Mouse (Mus musculus): Measurements from ENCODE around the gene Gk. TPM values are rescaled to one million over a fixed set of nuclear protein-coding genes. Genes with fewer than 3 reads are reported as not detected.

Gene Gk
- polyA plus RNA-seq (2015; fragmentation: Nextera tagmentation; extraction: Ambion mirVana) = 17.4 and 17.8 TPM in 2 replicates

DNA sequence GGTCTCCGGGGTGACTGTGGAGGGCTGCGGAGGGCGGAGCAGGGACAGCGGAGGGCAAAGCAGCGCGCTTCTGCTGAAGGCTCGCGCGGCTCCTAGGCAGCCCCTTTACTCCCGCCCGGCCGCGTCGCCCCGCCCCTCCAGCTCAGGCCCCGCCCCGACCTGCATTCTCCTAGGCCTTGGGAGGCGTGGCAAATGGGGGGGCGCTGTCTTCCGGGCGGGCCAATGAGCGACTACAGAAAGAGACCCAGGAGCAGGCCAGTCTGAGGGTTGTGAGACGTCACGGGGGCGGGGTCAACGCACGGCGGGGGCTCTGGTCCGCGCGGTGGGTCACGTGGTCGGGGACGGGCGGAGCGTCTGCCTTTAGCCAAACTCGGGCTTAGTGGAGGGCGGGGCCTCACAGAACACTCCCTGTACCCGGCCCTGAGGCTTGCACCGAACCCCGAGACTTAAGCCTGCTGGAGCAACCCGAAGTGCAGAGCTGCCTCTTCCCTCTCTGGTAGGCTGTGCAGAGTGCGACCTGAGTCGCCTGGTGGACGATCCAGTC is at the start of gene Gk:
Gk (minus strand) TSS at position 276 of the 544 bp plus-strand sequence.
- no peaks in the 10 kb centered on the region for H3K27me3 ChIP-seq (ENCODE audit: control insufficient read depth, insufficient read depth, low read length)
- WGBS = 9% methylated on average over 21 of the region's 45 CpGs
- ATAC-seq (ENCODE audit: low FRiP score, low TSS enrichment) = peak; percentile 99

DNA sequence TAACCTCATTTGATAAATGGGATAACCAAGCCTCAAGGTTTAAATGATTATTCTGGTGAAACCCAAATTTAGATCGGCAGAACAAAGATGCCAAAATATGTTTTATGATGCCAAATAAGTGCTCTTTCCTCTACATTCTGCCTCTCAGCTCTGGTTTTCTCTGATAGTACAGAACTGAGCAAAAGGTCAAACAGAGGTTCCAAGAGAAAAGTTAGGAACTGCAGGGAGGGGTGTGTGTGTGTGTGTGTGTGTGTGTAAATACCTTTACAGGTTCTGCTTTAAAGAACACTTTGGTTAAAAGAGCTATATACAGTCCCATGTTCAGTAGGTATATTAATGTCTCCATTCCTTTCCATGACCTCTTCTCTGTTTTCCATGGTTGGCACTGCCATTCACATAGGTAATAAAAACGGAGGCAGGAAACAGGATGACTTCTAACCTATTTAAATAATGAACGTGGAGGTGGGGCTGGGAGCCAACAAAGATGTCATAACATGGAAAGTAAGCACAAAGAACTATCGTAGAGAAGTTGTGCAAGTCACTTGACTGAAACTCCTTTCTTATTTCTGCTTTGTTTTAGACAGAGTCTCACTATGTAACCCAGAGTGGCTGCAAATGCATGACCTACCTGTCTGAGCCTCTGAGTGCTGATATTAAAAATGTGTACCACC is 28.2 kb upstream of the Gk start:
- TF ChIP-seq CTCF (IDR thresholded peaks at IDR 0.05; ENCODE audit: low read depth) = no peak
- no peak for TF ChIP-seq EP300 (optimal IDR thresholded peaks at IDR 0.05)
- Histone ChIP-seq H3K9me3 (ENCODE audit: control insufficient read depth, low read length) (no peaks in the 10 kb centered on the region), H3K27me3 (ENCODE audit: control insufficient read depth, insufficient read depth, low read length) (no peaks in the 10 kb centered on the region), H3K4me1 (replicated peaks; ENCODE audit: control insufficient read depth, insufficient read depth) (no peaks in the 10 kb centered on the region), H3K9ac (ENCODE audit: low read length) (no peak overlapping the region), H3K27ac (replicated peaks) (no peak overlapping the region), H3K4me2 (replicated peaks; ENCODE audit: low read depth) (no peak overlapping the region), H3K36me3 (ENCODE audit: control insufficient read depth, insufficient read depth, low read length) (no peaks in the 10 kb centered on the region), H3K4me3 (ENCODE audit: low read depth, low read length) (no peak overlapping the region)
- DNase-seq (ENCODE audit: low spot score) = peak; percentile 25
- peak; percentile 73 for ATAC-seq (ENCODE audit: low FRiP score, low TSS enrichment)
- WGBS = 33% methylated on average over 4 of the region's 4 CpGs

More for the DNA sequence above, at the start of gene Gk:
- Histone ChIP-seq H3K4me2 (replicated peaks; ENCODE audit: low read depth) (peak within 1 kb of the TSS; percentile 59), H3K9me3 (ENCODE audit: control insufficient read depth, low read length) (no peaks in the 10 kb centered on the region), H3K9ac (ENCODE audit: low read length) (peak within 1 kb of the TSS; percentile 65), H3K4me3 (ENCODE audit: low read depth, low read length) (peak within 1 kb of the TSS; percentile 48), H3K27ac (replicated peaks) (peak within 1 kb of the TSS; percentile 91), H3K36me3 (ENCODE audit: control insufficient read depth, insufficient read depth, low read length) (no peaks in the 10 kb centered on the region), H3K4me1 (replicated peaks; ENCODE audit: control insufficient read depth, insufficient read depth) (no peaks in the 10 kb centered on the region)
- TF ChIP-seq CTCF (IDR thresholded peaks at IDR 0.05; ENCODE audit: low read depth) (peak; percentile 12; the same call in 1 of the 2 replicates), EP300 (optimal IDR thresholded peaks at IDR 0.05) (no peak)
- DNase-seq (ENCODE audit: low spot score) = peak; percentile 97

DNA sequence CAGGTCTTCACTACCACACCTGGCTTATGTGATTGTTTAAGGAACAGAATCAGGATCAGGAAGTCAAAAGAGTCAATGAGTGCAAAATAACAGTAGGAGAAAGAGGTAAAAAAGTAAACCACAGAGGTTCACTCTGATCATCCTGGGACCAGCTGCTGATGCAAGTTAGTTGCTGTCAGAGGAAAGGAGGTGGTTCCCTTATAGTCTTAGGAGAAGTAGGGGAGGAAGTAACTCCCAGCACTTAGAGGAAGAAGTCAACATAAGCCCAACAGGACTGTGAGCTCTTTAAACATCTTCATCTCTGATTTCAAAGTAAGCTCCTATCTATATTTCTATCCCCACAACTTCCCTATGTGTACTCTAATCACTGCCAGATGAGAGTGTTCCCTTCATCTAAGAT is 26.4 kb upstream of the Gk start:
- Histone ChIP-seq H3K9ac (ENCODE audit: low read length) (no peak overlapping the region), H3K4me3 (ENCODE audit: low read depth, low read length) (no peak overlapping the region), H3K36me3 (ENCODE audit: control insufficient read depth, insufficient read depth, low read length) (no peaks in the 10 kb centered on the region), H3K27me3 (ENCODE audit: control insufficient read depth, insufficient read depth, low read length) (no peaks in the 10 kb centered on the region), H3K9me3 (ENCODE audit: control insufficient read depth, low read length) (no peaks in the 10 kb centered on the region), H3K4me1 (replicated peaks; ENCODE audit: control insufficient read depth, insufficient read depth) (no peaks in the 10 kb centered on the region), H3K27ac (replicated peaks) (no peak overlapping the region), H3K4me2 (replicated peaks; ENCODE audit: low read depth) (no peak overlapping the region)
- ATAC-seq (ENCODE audit: low FRiP score, low TSS enrichment) (no peak), DNase-seq (ENCODE audit: low spot score) (no peak)
- TF ChIP-seq EP300 (optimal IDR thresholded peaks at IDR 0.05) = no peak
- no peak for TF ChIP-seq CTCF (IDR thresholded peaks at IDR 0.05; ENCODE audit: low read depth)

DNA sequence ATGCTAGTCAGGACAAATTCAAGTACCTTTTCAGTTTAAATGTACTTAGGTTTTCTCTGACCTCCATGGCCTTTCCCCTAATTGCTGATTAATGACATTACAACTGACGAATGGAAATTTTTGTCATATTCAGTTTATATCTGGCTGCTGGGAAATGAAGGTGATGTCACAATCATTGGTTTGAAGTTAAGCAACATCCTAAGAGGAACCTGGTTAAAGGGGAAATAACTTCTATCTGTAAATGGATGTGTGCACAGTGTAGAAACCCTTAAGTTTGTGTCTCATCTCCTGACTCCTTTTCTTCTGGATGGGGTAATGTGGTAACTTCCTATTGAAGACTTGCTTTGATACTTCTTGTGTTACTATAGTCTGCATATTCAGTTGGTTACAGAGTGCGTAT is 20.8 kb upstream of the Gk start:
- Histone ChIP-seq H3K4me3 (ENCODE audit: low read depth, low read length) (no peak overlapping the region), H3K27me3 (ENCODE audit: control insufficient read depth, insufficient read depth, low read length) (no peaks in the 10 kb centered on the region), H3K27ac (replicated peaks) (no peak overlapping the region), H3K9ac (ENCODE audit: low read length) (no peak overlapping the region), H3K4me1 (replicated peaks; ENCODE audit: control insufficient read depth, insufficient read depth) (no peaks in the 10 kb centered on the region), H3K9me3 (ENCODE audit: control insufficient read depth, low read length) (no peaks in the 10 kb centered on the region), H3K36me3 (ENCODE audit: control insufficient read depth, insufficient read depth, low read length) (no peaks in the 10 kb centered on the region), H3K4me2 (replicated peaks; ENCODE audit: low read depth) (no peak overlapping the region)
- 74% methylated on average over 2 of the region's 2 CpGs for WGBS
- TF ChIP-seq CTCF (IDR thresholded peaks at IDR 0.05; ENCODE audit: low read depth) = no peak
- no peak for TF ChIP-seq EP300 (optimal IDR thresholded peaks at IDR 0.05)
- ATAC-seq (ENCODE audit: low FRiP score, low TSS enrichment) = no peak
- no peak for DNase-seq (ENCODE audit: low spot score)

DNA sequence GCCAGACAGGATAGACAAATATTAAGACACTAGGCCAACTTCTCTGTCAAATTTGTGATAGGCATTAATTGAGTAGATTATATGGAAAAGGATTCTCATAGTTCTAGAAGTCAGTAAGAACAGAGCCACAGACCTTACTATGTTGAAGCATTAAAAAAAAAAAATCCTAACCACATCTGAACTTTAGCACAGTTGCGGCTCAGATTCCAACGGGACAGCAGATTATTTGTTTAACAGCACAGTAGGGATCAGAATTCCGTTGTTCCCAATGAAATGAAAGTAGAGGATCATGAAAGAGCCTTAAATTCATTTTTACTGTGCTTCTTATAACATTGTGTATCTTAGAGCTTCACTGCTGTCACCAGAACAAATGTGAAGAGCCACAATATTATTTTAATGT is 1.7 kb upstream of the Gk start:
- H3K36me3 ChIP-seq (ENCODE audit: control insufficient read depth, insufficient read depth, low read length) = no peaks in the 10 kb centered on the region
- H3K4me2 ChIP-seq (replicated peaks; ENCODE audit: low read depth) = no peak overlapping the region
- DNase-seq (ENCODE audit: low spot score) = no peak
- no peaks in the 10 kb centered on the region for H3K9me3 ChIP-seq (ENCODE audit: control insufficient read depth, low read length)
- ATAC-seq (ENCODE audit: low FRiP score, low TSS enrichment) = no peak
- no peaks in the 10 kb centered on the region for H3K27me3 ChIP-seq (ENCODE audit: control insufficient read depth, insufficient read depth, low read length)
- no peak overlapping the region for H3K4me3 ChIP-seq (ENCODE audit: low read depth, low read length)
- no peak overlapping the region for H3K9ac ChIP-seq (ENCODE audit: low read length)
- no peaks in the 10 kb centered on the region for H3K4me1 ChIP-seq (replicated peaks; ENCODE audit: control insufficient read depth, insufficient read depth)
- H3K27ac ChIP-seq (replicated peaks) = no peak overlapping the region
- 64% methylated on average over 3 of the region's 3 CpGs for WGBS
- no peak for TF ChIP-seq EP300 (optimal IDR thresholded peaks at IDR 0.05)
- no peak for TF ChIP-seq CTCF (IDR thresholded peaks at IDR 0.05; ENCODE audit: low read depth)

DNA sequence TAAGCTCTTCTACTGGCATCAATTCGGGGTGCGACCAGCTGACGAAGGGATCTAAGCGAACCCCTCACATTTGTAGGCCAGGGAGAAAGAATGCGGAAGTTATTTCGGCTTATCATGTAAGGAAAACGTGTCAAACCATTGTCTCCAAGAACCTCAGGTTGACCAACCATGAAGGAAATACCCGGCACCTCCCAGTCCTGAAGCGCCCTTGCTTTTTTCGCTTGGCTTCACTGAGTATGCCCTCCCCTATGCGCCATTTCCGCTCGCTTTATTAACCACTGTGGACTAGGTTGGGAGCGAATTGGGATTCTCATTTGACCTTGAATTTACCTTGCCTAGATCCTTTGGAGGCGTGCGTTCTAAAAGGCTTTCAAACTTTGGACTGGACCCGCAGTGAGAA is 522 bp upstream of the Gk start:
- DNase-seq (ENCODE audit: low spot score) (no peak), ATAC-seq (ENCODE audit: low FRiP score, low TSS enrichment) (peak; percentile 69)
- TF ChIP-seq CTCF (IDR thresholded peaks at IDR 0.05; ENCODE audit: low read depth) = no peak
- TF ChIP-seq EP300 (optimal IDR thresholded peaks at IDR 0.05) = no peak
- peak overlapping the region; percentile 49 for H3K4me2 ChIP-seq (replicated peaks; ENCODE audit: low read depth)
- no peaks in the 10 kb centered on the region for H3K4me1 ChIP-seq (replicated peaks; ENCODE audit: control insufficient read depth, insufficient read depth)
- peak overlapping the region; percentile 91 for H3K27ac ChIP-seq (replicated peaks)
- no peaks in the 10 kb centered on the region for H3K36me3 ChIP-seq (ENCODE audit: control insufficient read depth, insufficient read depth, low read length)
- H3K9ac ChIP-seq (ENCODE audit: low read length) = peak overlapping the region; percentile 65
- no peaks in the 10 kb centered on the region for H3K9me3 ChIP-seq (ENCODE audit: control insufficient read depth, low read length)
- peak overlapping the region; percentile 44 for H3K4me3 ChIP-seq (ENCODE audit: low read depth, low read length)
- no peaks in the 10 kb centered on the region for H3K27me3 ChIP-seq (ENCODE audit: control insufficient read depth, insufficient read depth, low read length)
- WGBS = 12% methylated on average over 17 of the region's 17 CpGs

Measured in stomach, postnatal 0 days (tissue).